31 mouse cellular contexts compared by ENCODE assay signal in genomic region chr16:93263141-93263815, GRCm38 (mm10).
DNase-seq lines count a peak whose midpoint lies in the region; ATAC-seq and TF ChIP-seq lines count a peak whose summit lies in the region.
"Had no signal": no experiment of that assay in that cellular context is flagged by ENCODE, and none has a peak within 500 bp of the region (broad histone marks: within the 10 kb centered on the region; RNA-seq: fewer than 3 reads in every experiment).

No protein-coding gene starts in this region.

- H3K9ac ChIP-seq in embryonic facial prominence, embryonic 11.5 days (replicated peaks; ENCODE audit: low read length): no peak overlapping the region
- H3K9ac ChIP-seq: embryonic facial prominence, embryonic 13.5 days; heart, embryonic 15.5 days; liver, embryonic 14.5 days; lung, embryonic 14.5 days; neural tube, embryonic 13.5 days had no signal

- TF ChIP-seq CTCF in Patski (IDR thresholded peaks at IDR 0.05): no peak

- ATAC-seq in embryonic facial prominence, embryonic 11.5 days (replicated peaks; ENCODE audit: insufficient number of reproducible peaks, low FRiP score, low TSS enrichment, low read depth): no peak
- no peak for ATAC-seq in Patski
- ATAC-seq: activated CD4-positive, CD25-positive, alpha-beta regulatory T cell, adult 4 months; forebrain, embryonic 14.5 days; hindbrain, embryonic 16.5 days; intestine, embryonic 16.5 days had no signal

- CTCF ChIA-PET in Patski (lab: Charles Lee): interaction anchor here (0.7 to 1.3 kb wide), 3 partner anchors 9 to 18 kb away, joined by 3 read pairs; no protein-coding TSS in a partner anchor

- no peak overlapping the region for H3K4me2 ChIP-seq in embryonic facial prominence, embryonic 11.5 days (ENCODE audit: low read depth, low read length)
- no peak overlapping the region for H3K4me2 ChIP-seq in myocyte (ENCODE audit: low read depth)
- H3K4me2 ChIP-seq: embryonic facial prominence, embryonic 13.5 days; heart, embryonic 15.5 days; lung, embryonic 14.5 days; neural tube, embryonic 13.5 days had no signal

- DNase-seq in embryonic facial prominence, embryonic 11.5 days (ENCODE audit: low spot score): peak; percentile 29
- no peak for DNase-seq in embryonic facial prominence, embryonic 10.5 days (ENCODE audit: low spot score)
- DNase-seq in Patski (ENCODE audit: low read depth, low spot score): peak; percentile 35
- peak; percentile 57 for DNase-seq in limb, embryonic 10.5 days (ENCODE audit: low spot score)
- DNase-seq in adrenal gland, adult (ENCODE audit: inconsistent age in 2 of 2, low spot score in 1 of 2): no peak
- DNase-seq in heart, postnatal 4 days: no peak
- DNase-seq: adrenal gland, postnatal 14 days; cerebellum, adult 8-10 months; cerebellum, postnatal 36 days; gastrocnemius, postnatal 14 days; heart, postnatal 36 days; kidney, adult 9 months; kidney, postnatal 14 days; left cerebral cortex, postnatal 4 days; lung, embryonic 14.5 days; midbrain, embryonic 14.5 days; retina, postnatal 1 day; right cerebral cortex, postnatal 25 days; spleen, adult 18-20 months; thymus, postnatal 36 days had no signal

- 76% methylated on average over 8 of the region's 8 CpGs for WGBS in embryonic facial prominence, embryonic 11.5 days
- 79% methylated on average over 8 of the region's 8 CpGs for WGBS in embryonic facial prominence, embryonic 10.5 days
- WGBS in limb, embryonic 10.5 days: 28% methylated on average over 8 of the region's 8 CpGs

- H3K27me3 ChIP-seq in embryonic facial prominence, embryonic 11.5 days (ENCODE audit: control insufficient read depth, insufficient read depth, low read length): no peaks in the 10 kb centered on the region
- no peaks in the 10 kb centered on the region; the same call in 1 of the 2 replicates for H3K27me3 ChIP-seq in embryonic facial prominence, embryonic 10.5 days (replicated peaks; ENCODE audit: low read depth, poor library complexity, severe bottlenecking)
- H3K27me3 ChIP-seq in Patski: no peaks in the 10 kb centered on the region
- H3K27me3 ChIP-seq in limb, embryonic 10.5 days (ENCODE audit: low read depth, poor library complexity, severe bottlenecking): peaks cover 69% of the 10 kb centered on the region
- H3K27me3 ChIP-seq in myocyte (ENCODE audit: control insufficient read depth, insufficient read depth, insufficient read length): no peaks in the 10 kb centered on the region
- H3K27me3 ChIP-seq: CH12.LX; heart, embryonic 15.5 days had no signal

- TF ChIP-seq POLR2A in myocyte (IDR thresholded peaks at IDR 0.05; ENCODE audit: insufficient read length, low read depth): no peak

- no peak overlapping the region for H3K4me3 ChIP-seq in embryonic facial prominence, embryonic 11.5 days (ENCODE audit: low read depth, low read length)
- no peak overlapping the region for H3K4me3 ChIP-seq in embryonic facial prominence, embryonic 10.5 days
- no peak overlapping the region for H3K4me3 ChIP-seq in limb, embryonic 10.5 days
- H3K4me3 ChIP-seq in myocyte: no peak overlapping the region
- H3K4me3 ChIP-seq: embryonic facial prominence, embryonic 13.5 days; heart, embryonic 15.5 days; neural tube, embryonic 13.5 days had no signal

- no peak overlapping the region for H3ac ChIP-seq in myocyte (ENCODE audit: control insufficient read depth, insufficient read length)

- H3K27ac ChIP-seq in embryonic facial prominence, embryonic 11.5 days (replicated peaks; ENCODE audit: low read depth, low read length): no peak overlapping the region
- H3K27ac ChIP-seq in embryonic facial prominence, embryonic 10.5 days (replicated peaks): no peak overlapping the region
- peak overlapping the region; percentile 62; the same call in 1 of the 2 replicates for H3K27ac ChIP-seq in limb, embryonic 10.5 days
- H3K27ac ChIP-seq: embryonic facial prominence, embryonic 13.5 days; heart, embryonic 15.5 days; liver, embryonic 14.5 days; neural tube, embryonic 13.5 days had no signal

- no peaks in the 10 kb centered on the region for H3K4me1 ChIP-seq in embryonic facial prominence, embryonic 11.5 days (ENCODE audit: control insufficient read depth, insufficient read depth, low read length)
- H3K4me1 ChIP-seq in embryonic facial prominence, embryonic 10.5 days: peaks cover 10% of the 10 kb centered on the region; the same call in 1 of the 2 replicates
- H3K4me1 ChIP-seq in limb, embryonic 10.5 days: peaks cover 32% of the 10 kb centered on the region
- H3K4me1 ChIP-seq: heart, embryonic 15.5 days had no signal

- H3K79me2 ChIP-seq in myocyte (ENCODE audit: control insufficient read depth, insufficient read depth): no peaks in the 10 kb centered on the region

- POLR2A ChIA-PET in Patski (lab: Charles Lee): interaction anchor here (1.0 kb wide), 1 partner anchor 21 kb away, joined by 4 read pairs; no protein-coding TSS in a partner anchor

- no peaks in the 10 kb centered on the region for H3K36me3 ChIP-seq in embryonic facial prominence, embryonic 11.5 days (replicated peaks; ENCODE audit: control insufficient read depth, insufficient read depth, low read depth, low read length)
- no peaks in the 10 kb centered on the region for H3K36me3 ChIP-seq in embryonic facial prominence, embryonic 10.5 days (replicated peaks)
- H3K36me3 ChIP-seq in limb, embryonic 10.5 days: no peaks in the 10 kb centered on the region
- H3K36me3 ChIP-seq in myocyte (ENCODE audit: control insufficient read depth, insufficient read depth): no peaks in the 10 kb centered on the region
- H3K36me3 ChIP-seq: embryonic facial prominence, embryonic 13.5 days; G1E; heart, embryonic 15.5 days; neural tube, embryonic 13.5 days had no signal

- no peaks in the 10 kb centered on the region for H3K9me3 ChIP-seq in embryonic facial prominence, embryonic 11.5 days (replicated peaks; ENCODE audit: control insufficient read depth, low read length)
- no peaks in the 10 kb centered on the region for H3K9me3 ChIP-seq in embryonic facial prominence, embryonic 10.5 days
- no peaks in the 10 kb centered on the region for H3K9me3 ChIP-seq in limb, embryonic 10.5 days (replicated peaks)
- H3K9me3 ChIP-seq: embryonic facial prominence, embryonic 13.5 days; G1E; heart, embryonic 15.5 days; neural tube, embryonic 13.5 days had no signal

- in situ Hi-C loops in Patski (cut with MboI; ENCODE audit: low pct_unique_long_range_greater_than_20kb): no loop called here

TF ChIP-seq in myocyte, 11 proteins besides CTCF, POLR2A, EP300 and RAD21:
- TF ChIP-seq CEBPB (IDR thresholded peaks at IDR 0.05; ENCODE audit: insufficient read depth, poor library complexity, severe bottlenecking) (peak; percentile 41; the same call in 1 of the 2 replicates), SRF (IDR thresholded peaks at IDR 0.05; ENCODE audit: control insufficient read depth, insufficient read length, low read depth) (no peak), REST (IDR thresholded peaks at IDR 0.05; ENCODE audit: insufficient read depth, insufficient read length) (no peak), POLR2AphosphoS2 (IDR thresholded peaks at IDR 0.05; ENCODE audit: insufficient read length, low read depth) (no peak), TCF3 (IDR thresholded peaks at IDR 0.05; ENCODE audit: insufficient read length, low read depth) (no peak)

Comparison
In these comparisons a context has a peak if more than half of its experiments do, and no peak if none do; other contexts are left out.
1. DNase-seq: peak in embryonic facial prominence, embryonic 11.5 days (single experiment), Patski (single experiment) and limb, embryonic 10.5 days (single experiment); none in embryonic facial prominence, embryonic 10.5 days (single experiment), adrenal gland, adult (0 of 2) and heart, postnatal 4 days (single experiment).